Mouse (Mus musculus) cerebellum, adult 2 months (tissue): ENCODE measurements at regions not wholly inside any gene's neighbourhood (a gene's known extent, or its start where the extent isn't known, plus 50 kb on each side); places are given as distances from the start of the nearest gene placed in this dataset.

Experiments used
- DNase-seq, 2 experiments: peaks; one replicate each; pipeline ENCODE4 v3.0.0; 2021
- H3K27ac ChIP-seq: fragments of 200-500 bp; 2 replicates; pipeline ENCODE4 v1.5.1; 2012; ENCODE audit warnings: low read length, control low read depth, inconsistent platforms; ENCODE audit not compliant: insufficient read depth
- H3K27me3 ChIP-seq: fragments of 200-500 bp; 2 replicates; pipeline ENCODE4 v1.6.1; 2012; ENCODE audit warnings: inconsistent platforms, mild to moderate bottlenecking, low read length, moderate library complexity; ENCODE audit not compliant: control insufficient read depth, insufficient read depth
- H3K4me1 ChIP-seq: fragments of 200-500 bp; 2 replicates; pipeline ENCODE4 v1.6.1; 2011; ENCODE audit warnings: low read length; ENCODE audit not compliant: control insufficient read depth, insufficient read depth
- H3K4me3 ChIP-seq: fragments of 200-500 bp; replicated peaks from 2 replicates; pipeline ENCODE3; 2011; ENCODE audit warnings: mild to moderate bottlenecking, low read depth, low read length, control low read depth; ENCODE audit not compliant: insufficient read depth
- CTCF ChIP-seq: fragments of 200-500 bp; IDR thresholded peaks from 2 replicates; pipeline ENCODE4 v1.5.1; 2011; ENCODE audit warnings: low read depth, mild to moderate bottlenecking, control low read depth, low read length, moderate library complexity, borderline replicate concordance; ENCODE audit not compliant: insufficient read depth
- POLR2A ChIP-seq: fragments of 200-500 bp; IDR thresholded peaks from 2 replicates; pipeline ENCODE4 v1.6.1; 2011; ENCODE audit warnings: low read length, control low read depth, borderline replicate concordance; ENCODE audit not compliant: insufficient read depth
- WGBS: fragments of 180-500 bp; shearing (Covaris S2); methylation state at CpG from one replicate; pipeline ENCODE4 v1.1.7; 2018; 5-methylcytosine and 5-hydroxymethylcytosine counted together

GRCm38 (mm10) chr3:119947126-119947525 is 162.9 kb upstream of the Ptbp2 start:
- 45% methylated on average over 4 of the region's 4 CpGs for WGBS
- Histone ChIP-seq H3K4me1 (no peaks in the 10 kb centered on the region), H3K27me3 (no peaks in the 10 kb centered on the region), H3K4me3 (no peak overlapping the region), H3K27ac (no peak overlapping the region)
- no peak for DNase-seq
- no peak for TF ChIP-seq CTCF

DNA sequence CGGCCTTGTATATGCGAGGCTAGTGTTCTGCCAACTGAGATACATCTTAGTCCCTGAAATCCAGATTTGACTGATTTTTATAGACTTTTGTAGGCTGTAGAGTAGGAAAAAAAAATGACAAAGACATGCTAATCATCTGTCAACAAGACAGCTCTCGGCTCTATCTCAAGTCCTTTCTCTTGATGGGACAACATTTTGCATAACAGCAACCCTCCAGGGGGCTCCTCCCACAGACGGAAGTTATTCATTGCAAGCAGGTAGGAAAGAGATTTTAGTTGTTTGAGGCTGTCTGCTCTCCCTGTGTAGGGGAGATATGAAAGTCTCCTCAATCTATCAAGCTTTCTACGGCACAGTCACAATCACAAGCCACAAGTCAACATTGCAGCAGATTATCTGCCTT is 159.8 kb upstream of the Ptbp2 start:
- H3K4me3 ChIP-seq, result no peak overlapping the region
- WGBS, result 68% methylated on average over 5 of the region's 5 CpGs
- no peak for DNase-seq
- no peak overlapping the region for H3K27ac ChIP-seq
- H3K27me3 ChIP-seq, result no peaks in the 10 kb centered on the region
- H3K4me1 ChIP-seq, result no peaks in the 10 kb centered on the region
- TF ChIP-seq POLR2A (no peak), CTCF (no peak)

DNA sequence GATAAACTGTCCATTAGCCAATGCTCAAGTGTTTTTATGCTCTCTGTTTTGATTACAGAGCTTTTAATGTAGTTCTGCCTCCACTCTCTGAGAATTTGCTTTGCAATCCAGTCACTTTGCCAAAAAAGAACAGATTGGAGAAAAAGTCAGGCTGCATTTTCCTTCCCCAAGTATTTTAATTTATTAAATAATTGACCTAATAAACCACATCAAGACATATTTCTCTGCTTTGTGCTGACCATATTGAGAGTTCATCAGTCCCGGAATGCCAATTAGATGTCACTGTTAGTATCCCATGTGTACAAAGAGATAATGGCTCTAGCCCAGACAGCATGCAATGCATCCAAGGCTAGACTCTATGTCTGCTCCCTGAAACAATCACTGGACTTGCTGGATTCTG is 154.8 kb upstream of the Ptbp2 start:
- H3K27ac ChIP-seq, result no peak overlapping the region
- no peak for DNase-seq
- no peaks in the 10 kb centered on the region for H3K27me3 ChIP-seq
- 61% methylated on average over 1 of the region's 1 CpGs for WGBS
- no peak for TF ChIP-seq CTCF
- no peak for TF ChIP-seq POLR2A
- H3K4me3 ChIP-seq, result no peak overlapping the region
- no peaks in the 10 kb centered on the region for H3K4me1 ChIP-seq

- no peak for TF ChIP-seq CTCF
- TF ChIP-seq POLR2A, result no peak
- DNase-seq, result peak in 1 of 2 experiments; percentile 14
- H3K27ac ChIP-seq, result no peak overlapping the region
- WGBS, result 47% methylated on average over 6 of the region's 6 CpGs
- no peaks in the 10 kb centered on the region for H3K27me3 ChIP-seq
- no peaks in the 10 kb centered on the region for H3K4me1 ChIP-seq
- H3K4me3 ChIP-seq, result no peak overlapping the region
Observed at GRCm38 (mm10) chr3:119938425-119938824, 154.2 kb upstream of the Ptbp2 start.

DNA sequence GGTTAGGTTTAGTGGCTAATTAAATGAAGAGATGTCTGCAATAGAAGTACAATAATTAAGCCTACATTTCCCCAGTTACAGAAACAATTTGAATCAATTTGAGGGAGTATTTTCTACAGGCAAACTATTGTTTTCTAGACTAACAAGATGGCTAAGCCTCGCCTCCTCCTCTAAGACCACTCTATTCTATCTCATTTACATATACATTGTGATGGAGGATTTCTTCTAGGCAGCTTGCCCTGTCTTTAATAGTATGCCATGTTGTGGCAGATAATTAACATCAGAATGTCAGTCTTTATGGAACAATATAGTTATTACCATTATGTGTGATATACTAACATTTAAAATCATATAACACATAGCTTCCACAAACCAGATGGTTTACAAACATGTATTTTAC is 152.3 kb upstream of the Ptbp2 start:
- Histone ChIP-seq H3K27me3 (no peaks in the 10 kb centered on the region), H3K4me1 (no peaks in the 10 kb centered on the region), H3K4me3 (no peak overlapping the region), H3K27ac (no peak overlapping the region)
- TF ChIP-seq POLR2A (no peak), CTCF (no peak)
- no peak for DNase-seq
- 93% methylated on average over 1 of the region's 1 CpGs for WGBS

DNA sequence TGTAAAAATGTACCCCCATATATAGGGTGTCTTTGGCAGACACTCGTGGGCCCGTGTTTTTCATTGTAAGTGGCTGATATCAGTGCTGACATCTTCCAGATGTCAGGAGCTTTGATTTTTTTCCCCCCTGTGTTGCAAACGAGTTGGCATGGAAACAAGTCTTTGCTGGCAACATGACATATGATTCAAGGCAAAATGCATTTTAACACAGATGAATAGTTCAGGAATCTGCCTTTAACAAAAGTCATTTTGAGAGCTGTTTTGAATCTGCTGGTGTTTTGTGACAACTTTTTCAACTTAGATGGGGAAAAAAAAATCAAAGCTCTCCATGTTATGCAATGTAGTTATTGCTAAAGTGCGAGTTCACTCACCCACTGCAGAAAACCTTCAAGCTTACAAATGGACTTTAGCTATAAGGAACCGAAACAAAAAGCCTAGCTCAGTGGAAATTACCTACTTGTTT is 148.8 kb upstream of the Ptbp2 start:
- Histone ChIP-seq H3K27ac (no peak overlapping the region), H3K4me3 (no peak overlapping the region), H3K4me1 (no peaks in the 10 kb centered on the region), H3K27me3 (no peaks in the 10 kb centered on the region)
- no peak for TF ChIP-seq POLR2A
- TF ChIP-seq CTCF, result no peak
- DNase-seq, result no peak
- WGBS, result 14% methylated on average over 5 of the region's 5 CpGs

DNA sequence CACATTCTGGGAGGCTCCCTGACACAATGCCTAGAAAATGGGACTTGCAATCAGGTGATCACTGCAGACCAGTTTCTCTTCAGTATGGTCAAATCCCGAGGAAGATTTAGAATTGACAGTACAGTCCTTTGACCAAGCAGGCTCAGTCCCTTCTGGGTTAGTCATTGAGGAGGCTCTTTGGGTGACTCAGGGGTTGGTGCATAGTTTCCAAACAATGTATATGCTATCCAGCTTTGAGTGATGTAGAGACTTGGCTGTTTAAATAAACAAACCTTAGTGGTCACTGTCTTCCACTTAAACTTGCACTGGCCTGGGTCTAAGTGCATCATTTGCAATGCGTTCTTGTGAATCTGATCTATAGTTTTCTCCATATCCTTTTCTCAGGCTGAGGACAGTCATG is 144.0 kb upstream of the Ptbp2 start:
- TF ChIP-seq POLR2A (no peak), CTCF (no peak)

GRCm38 (mm10) chr3:119919501-119920141 is 135.4 kb upstream of the Ptbp2 start:
- no peaks in the 10 kb centered on the region for H3K27me3 ChIP-seq
- no peak overlapping the region for H3K4me3 ChIP-seq
- no peak for TF ChIP-seq POLR2A
- TF ChIP-seq CTCF, result no peak
- no peak for DNase-seq
- no peaks in the 10 kb centered on the region for H3K4me1 ChIP-seq
- WGBS, result 33% methylated on average over 4 of the region's 4 CpGs
- no peak overlapping the region for H3K27ac ChIP-seq

More for the DNA sequence above, 144.0 kb upstream of the Ptbp2 start:
- 89% methylated on average over 2 of the region's 2 CpGs for WGBS
- Histone ChIP-seq H3K27ac (no peak overlapping the region), H3K27me3 (no peaks in the 10 kb centered on the region), H3K4me1 (no peaks in the 10 kb centered on the region), H3K4me3 (no peak overlapping the region)
- no peak for DNase-seq

DNA sequence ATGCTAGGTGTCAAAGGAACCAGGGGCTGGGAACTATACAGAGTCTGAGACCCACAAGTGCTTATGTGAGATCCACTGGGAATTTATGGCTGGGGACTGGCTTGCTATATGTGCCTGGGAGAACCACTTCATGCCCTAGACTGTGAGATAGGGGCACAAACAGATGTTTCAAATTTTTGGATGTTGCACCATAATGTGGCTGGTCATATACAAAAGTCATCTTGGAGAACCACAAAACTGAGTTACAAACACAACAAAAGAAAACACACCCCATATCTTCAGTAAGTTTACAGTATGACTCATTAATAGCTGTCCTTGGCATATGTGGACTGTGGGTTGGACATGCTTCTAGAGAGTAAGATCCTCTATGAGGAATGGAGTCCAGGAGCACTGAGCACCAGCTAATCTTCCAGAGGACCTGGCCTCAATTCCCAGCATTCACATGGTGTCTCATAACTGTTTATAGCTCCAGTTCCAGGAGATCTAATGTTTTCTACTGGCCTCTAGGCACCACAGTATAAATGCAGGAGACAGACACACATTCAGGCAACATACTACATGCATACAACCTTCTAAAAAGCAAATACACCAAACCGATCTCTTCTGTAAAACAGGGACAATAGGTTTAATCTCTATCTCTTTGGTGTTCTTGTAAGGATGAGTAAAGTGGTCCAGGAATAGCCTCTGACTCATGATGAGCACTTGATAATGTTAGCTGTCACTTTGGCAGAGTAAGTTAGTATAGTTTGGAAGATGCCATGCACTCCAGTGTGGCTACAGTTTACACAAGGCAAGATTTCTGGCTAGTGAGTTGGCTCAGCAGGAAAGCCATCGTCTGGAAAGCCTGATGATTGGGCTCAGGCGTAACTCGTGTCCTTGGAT is 132.0 kb upstream of the Ptbp2 start:
- TF ChIP-seq CTCF (no peak), POLR2A (no peak)
- Histone ChIP-seq H3K27ac (no peak overlapping the region), H3K27me3 (no peaks in the 10 kb centered on the region), H3K4me1 (no peaks in the 10 kb centered on the region), H3K4me3 (no peak overlapping the region)
- 65% methylated on average over 4 of the region's 4 CpGs for WGBS
- DNase-seq, result no peak
